ENCODE assay signal across 1 mouse cellular context in the genomic region with DNA sequence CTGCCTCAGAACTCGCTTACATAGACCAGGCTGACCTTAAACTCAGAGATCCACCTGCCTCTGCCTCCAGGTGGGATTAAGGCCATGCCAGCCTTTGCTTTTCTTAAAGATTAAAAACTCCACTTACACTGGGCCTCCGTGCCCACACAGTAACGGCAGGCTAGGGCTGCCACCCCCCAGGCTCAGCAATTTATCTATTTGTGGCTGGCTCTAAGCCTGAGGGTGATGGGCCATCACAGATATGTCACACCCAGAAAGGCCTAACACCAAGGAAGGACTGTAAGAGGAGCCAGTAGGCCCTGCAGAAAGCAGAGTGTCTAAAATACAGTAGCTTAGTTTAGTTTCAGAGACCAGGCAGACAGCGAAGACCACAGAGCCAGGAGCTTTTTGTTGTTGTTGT.
TF ChIP-seq lines count a peak whose summit lies in the region.

No protein-coding gene starts in this region.

TF ChIP-seq in MEL, 35 proteins besides CTCF, POLR2A, EP300 and RAD21 (continued from another document):
- TF ChIP-seq SMC3 (IDR thresholded peaks at IDR 0.05; ENCODE audit: low read depth, low read length): no peak
